Mouse (Mus musculus): ENCODE data around the gene Cntnap2.

The Cntnap2 gene

GRCm38 (mm10) chr6:45327952-45328485, 268.9 kb downstream of the Cntnap2 start:
- no peak for DNase-seq (ENCODE audit: extremely low read depth, low read depth, low spot score)

- no peak for DNase-seq (ENCODE audit: extremely low read depth, low read depth, low spot score)
Observed at GRCm38 (mm10) chr6:45345396-45345795, 286.2 kb downstream of the Cntnap2 start.

GRCm38 (mm10) chr6:45345953-45346352, 286.8 kb downstream of the Cntnap2 start:
- no peak for DNase-seq (ENCODE audit: extremely low read depth, low read depth, low spot score)

- DNase-seq (ENCODE audit: extremely low read depth, low read depth, low spot score): no peak
Observed at GRCm38 (mm10) chr6:45366442-45366841, 307.3 kb downstream of the Cntnap2 start.

GRCm38 (mm10) chr6:45381126-45381525, 322.0 kb downstream of the Cntnap2 start:
- DNase-seq (ENCODE audit: extremely low read depth, low read depth, low spot score): no peak

GRCm38 (mm10) chr6:45389034-45389433, 329.9 kb downstream of the Cntnap2 start:
- DNase-seq (ENCODE audit: extremely low read depth, low read depth, low spot score): no peak

- no peak for DNase-seq (ENCODE audit: extremely low read depth, low read depth, low spot score)
Observed at GRCm38 (mm10) chr6:45413629-45414028, 354.5 kb downstream of the Cntnap2 start.

GRCm38 (mm10) chr6:45455424-45455823, 396.3 kb downstream of the Cntnap2 start:
- DNase-seq (ENCODE audit: extremely low read depth, low read depth, low spot score): no peak

GRCm38 (mm10) chr6:45518221-45518620, 459.1 kb downstream of the Cntnap2 start:
- DNase-seq (ENCODE audit: extremely low read depth, low read depth, low spot score): no peak

- no peak for DNase-seq (ENCODE audit: extremely low read depth, low read depth, low spot score)
Observed at GRCm38 (mm10) chr6:45536999-45537398, 477.8 kb downstream of the Cntnap2 start.

- DNase-seq (ENCODE audit: extremely low read depth, low read depth, low spot score): no peak
Observed at GRCm38 (mm10) chr6:45544319-45544875, 485.2 kb downstream of the Cntnap2 start.

- no peak for DNase-seq (ENCODE audit: extremely low read depth, low read depth, low spot score)
Observed at GRCm38 (mm10) chr6:45559724-45560123, 500.6 kb downstream of the Cntnap2 start.

GRCm38 (mm10) chr6:45584467-45585094, 525.4 kb downstream of the Cntnap2 start:
- DNase-seq (ENCODE audit: extremely low read depth, low read depth, low spot score): no peak

- DNase-seq (ENCODE audit: extremely low read depth, low read depth, low spot score): no peak
Observed at GRCm38 (mm10) chr6:45589084-45589483, 529.9 kb downstream of the Cntnap2 start.

GRCm38 (mm10) chr6:45647017-45647416, 587.9 kb downstream of the Cntnap2 start:
- DNase-seq (ENCODE audit: extremely low read depth, low read depth, low spot score): no peak

- DNase-seq (ENCODE audit: extremely low read depth, low read depth, low spot score): no peak
Observed at GRCm38 (mm10) chr6:45648419-45648818, 589.3 kb downstream of the Cntnap2 start.

GRCm38 (mm10) chr6:45700287-45700686, 641.1 kb downstream of the Cntnap2 start:
- no peak for DNase-seq (ENCODE audit: extremely low read depth, low read depth, low spot score)

GRCm38 (mm10) chr6:45791612-45792011, 732.5 kb downstream of the Cntnap2 start:
- DNase-seq (ENCODE audit: extremely low read depth, low read depth, low spot score): no peak

GRCm38 (mm10) chr6:45841626-45842341, 782.6 kb downstream of the Cntnap2 start:
- no peak for DNase-seq (ENCODE audit: extremely low read depth, low read depth, low spot score)

GRCm38 (mm10) chr6:45843736-45844135, 784.6 kb downstream of the Cntnap2 start:
- no peak for DNase-seq (ENCODE audit: extremely low read depth, low read depth, low spot score)

- no peak for DNase-seq (ENCODE audit: extremely low read depth, low read depth, low spot score)
Observed at GRCm38 (mm10) chr6:45871409-45871992, 812.3 kb downstream of the Cntnap2 start.

GRCm38 (mm10) chr6:45885486-45885885, 826.3 kb downstream of the Cntnap2 start:
- DNase-seq (ENCODE audit: extremely low read depth, low read depth, low spot score): no peak

Data from fat pad, adult 2 months (tissue).